Mouse (Mus musculus) mesoderm, embryonic 11.5 days (tissue): ENCODE measurements around the gene Nacc1.

ENCODE experiments used
- DNase-seq: peaks from one replicate; pipeline ENCODE4 v3.0.0-alpha.2; 2012; ENCODE audit warnings: low read depth, low spot score

Nacc1 gene

DNA sequence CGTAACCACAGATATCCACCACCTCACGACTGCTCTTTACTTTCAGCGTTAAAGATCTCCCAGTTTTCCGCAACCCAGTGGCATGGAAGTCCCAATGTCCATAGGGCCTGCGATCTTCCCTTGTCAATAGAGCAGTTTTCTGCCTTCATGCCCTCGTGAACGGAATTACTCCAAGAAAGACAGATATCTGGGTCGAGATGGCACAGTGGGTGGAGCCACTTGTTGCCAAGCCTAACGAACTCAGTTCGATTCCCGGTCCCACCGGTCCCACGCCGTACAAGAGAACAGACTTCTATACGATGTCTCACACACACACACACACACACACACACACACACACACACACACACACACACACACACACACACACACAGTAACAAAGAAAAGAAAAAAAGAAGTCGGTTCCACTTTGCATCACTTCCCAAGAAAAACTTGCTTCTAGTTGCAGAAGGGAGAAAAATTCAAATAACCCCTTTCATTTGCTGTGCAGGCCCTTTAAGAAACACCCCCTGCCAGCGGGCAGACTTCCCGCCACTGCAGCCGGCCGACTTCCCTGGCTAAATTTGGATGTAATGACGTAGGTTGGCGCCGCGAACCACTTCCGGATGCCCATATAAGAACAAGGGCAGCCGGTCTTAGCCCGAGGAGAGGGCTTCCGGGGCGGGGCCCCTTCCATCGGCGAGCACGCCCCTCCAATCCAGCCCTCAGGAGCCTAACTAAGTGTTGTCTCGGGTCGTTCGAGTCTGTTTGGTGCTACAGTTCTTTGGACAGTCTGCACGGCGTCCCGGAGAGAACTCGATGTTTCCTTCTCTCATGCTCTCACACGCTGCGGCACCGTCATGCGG lies 24.0 kb downstream of the Nacc1 start:
- peak; percentile 98 for DNase-seq

DNA sequence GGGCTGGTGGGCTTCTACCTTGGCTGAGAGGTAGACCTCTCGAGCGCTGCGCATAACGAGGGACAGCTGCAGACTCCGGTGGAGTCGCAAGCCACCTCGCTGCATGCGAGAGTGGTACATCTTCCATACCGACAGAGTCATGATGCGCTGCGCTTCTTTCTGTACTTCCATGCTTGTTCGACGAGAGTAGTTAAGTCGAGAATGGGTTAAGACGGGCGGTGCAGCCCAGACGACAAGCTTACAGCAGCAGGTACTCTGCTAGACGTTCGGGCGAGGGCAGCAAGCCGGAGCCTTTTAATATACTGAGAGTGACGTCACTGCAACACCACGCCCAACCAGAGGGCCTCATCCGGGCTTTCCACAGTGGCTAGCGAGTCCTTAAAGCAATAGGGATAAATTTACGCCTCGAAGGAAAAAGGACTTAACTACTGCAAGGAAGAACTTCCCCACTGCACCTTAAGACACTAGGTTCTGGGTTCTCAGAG lies 25.0 kb downstream of the Nacc1 start, which contains the start of gene Ier2:
Gene Ier2, minus strand, starts transcription at position 272 of the 485 bp plus-strand sequence.
- peak; percentile 95 for DNase-seq

DNA sequence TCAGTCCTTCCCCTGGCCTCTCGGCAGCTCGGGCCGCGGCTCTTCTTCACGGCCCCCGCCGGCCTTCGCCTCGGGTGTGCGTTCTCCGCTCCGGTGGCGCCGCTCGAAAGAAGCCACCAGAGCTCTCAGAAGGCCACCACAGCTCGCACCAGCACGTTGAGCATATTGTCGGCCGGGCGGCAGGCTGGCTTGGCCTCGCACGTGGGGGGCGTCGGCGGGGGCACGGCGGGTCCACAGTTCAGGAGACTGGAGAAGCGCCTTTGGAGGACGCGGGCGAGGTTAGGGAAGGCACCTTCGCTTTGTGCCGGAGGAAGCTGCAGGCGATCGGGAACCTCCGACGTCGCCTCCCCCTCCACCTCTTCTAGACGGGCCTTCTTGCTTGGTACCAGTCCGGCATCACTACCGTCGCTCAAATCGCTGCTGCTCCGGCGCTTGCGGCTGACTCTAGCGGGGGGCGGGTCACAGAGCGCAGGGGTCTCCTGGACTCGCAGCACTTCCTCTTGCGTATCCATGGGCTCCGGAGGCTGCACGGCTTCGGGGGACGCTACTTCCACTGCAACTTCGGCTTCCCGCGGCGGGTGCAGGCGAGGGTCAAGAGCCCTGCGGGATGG lies 25.6 kb downstream of the Nacc1 start:
- no peak for DNase-seq

DNA sequence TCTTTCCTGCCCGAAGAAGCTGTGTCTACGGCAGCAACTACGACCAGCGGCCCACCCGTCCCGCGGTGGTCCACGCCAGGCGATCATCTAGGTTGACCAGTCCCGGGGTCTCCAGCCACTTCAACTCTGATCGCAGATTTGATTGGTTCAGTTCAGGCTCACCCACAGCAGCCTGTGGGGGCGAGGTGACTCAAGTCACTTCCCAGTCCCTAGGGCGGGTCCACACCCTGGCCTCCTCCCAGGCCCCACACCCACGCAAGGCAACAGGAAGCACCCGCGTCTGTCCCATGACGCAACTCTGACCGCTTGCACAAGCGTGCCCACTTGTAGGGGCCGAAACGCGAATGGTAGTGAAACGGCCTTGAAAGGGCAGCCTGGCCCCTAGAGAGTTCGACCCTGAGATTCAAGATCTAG lies 26.2 kb downstream of the Nacc1 start:
- peak; percentile 70 for DNase-seq

DNA sequence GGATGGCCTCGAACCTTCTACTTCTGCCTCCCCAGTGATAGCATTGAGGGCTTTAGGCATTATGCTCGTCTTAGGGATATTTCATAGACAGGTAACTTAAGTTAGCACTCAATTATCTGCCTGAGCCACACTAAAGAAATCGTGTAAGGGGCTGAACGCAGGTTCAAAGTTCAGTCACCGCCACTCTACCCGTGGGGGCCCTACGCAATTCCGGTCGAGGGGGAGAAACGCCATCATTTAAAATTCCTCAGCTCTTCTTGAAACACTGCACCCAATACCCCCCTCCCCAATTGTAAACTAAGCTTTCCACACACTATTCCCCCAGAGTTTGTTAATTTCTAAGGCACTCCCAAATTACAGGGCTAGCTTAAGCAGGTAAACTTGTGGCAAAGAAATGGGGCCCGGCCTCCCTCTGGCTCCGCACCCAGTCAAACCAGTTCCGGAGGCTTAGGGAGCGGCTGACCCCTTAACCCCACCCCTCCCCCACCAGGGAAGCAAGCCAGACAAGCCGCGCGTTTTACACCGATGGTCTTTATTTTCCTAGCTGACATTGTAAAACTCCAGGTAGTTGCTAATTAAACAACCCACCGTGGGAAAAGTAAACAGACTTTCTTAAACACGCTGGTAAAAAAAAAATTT lies 26.7 kb downstream of the Nacc1 start:
- peak; percentile 78 for DNase-seq

DNA sequence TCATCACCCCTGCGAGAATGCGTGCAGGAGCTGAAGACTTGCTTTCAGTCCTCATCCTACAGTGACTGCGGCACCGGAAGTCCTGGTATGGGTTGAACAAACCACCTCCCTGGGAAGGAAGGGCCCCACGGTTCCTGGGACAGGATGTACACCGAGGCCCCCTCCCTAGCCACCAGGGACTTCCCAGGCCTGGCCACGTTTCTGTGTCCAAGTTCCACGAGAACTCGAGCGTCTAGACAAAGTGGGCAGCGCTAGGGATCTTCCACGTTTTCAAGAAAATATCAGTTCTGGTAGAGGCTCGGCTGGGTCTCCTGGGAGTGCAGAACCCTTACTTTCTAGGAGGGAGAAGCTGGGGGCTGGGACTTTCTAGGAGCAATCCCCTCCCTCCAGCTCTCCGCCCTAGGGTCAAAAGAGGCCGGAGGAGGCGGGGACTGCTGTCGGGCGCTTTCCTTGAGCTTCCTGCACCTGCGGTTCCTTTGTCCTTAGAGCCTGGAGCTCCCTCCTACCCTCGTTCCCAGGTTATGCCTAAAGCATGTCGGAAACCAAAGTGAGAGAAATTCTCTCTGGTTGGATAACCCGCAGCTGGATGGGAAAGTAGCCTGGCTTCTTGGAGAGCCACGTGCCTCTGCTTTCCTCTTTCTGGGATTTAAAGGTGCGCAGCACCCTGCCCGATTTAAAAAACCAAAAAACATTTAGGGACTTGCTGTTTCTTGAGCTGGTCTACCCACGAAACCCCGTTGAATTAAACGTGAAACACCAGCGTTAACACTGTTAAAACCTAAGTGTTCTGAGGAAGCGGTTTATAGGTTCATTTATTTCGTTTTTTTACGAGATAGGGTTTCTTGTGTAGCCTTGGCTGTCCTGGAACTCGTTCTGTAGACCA lies 27.5 kb downstream of the Nacc1 start:
- peak; percentile 82 for DNase-seq

DNA sequence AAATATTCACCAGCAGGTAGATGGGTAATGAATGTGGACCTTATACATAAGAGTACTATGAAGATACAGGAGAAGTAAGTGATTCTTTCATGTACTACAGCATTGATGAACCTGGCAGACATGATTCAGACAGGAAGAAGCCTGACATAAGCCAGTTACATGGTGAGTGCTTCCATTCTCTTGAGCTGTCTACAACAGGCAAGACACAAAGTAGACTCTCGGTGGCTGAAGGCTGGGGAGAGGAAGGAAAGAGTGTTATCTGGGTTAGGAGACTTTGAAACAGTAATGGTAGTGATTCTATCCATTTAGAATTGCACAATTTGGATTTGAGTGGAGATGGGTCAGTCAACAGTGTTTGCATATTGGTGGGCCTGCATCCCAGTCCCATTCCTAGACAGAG lies 28.7 kb downstream of the Nacc1 start:
- DNase-seq = no peak

DNA sequence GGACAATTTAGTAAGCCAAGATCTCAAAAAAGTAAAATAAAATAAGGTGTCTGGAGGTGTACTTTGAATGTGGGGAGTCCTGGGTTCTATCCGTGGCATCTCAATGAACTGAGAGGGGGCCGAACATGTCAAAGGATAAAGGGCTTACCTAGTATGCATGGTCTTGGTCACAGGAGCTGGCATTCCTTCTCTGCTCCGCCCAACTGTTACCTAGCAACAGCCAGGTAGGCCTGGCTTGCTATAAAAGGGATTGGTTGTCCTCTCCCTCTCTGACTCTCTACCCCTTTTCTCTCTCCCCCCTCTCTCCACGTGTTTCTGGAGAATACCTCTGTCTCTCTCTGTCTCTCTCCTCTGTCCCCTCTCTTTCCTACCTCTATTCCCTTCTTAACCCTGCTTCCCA lies 30.0 kb downstream of the Nacc1 start:
- DNase-seq = no peak

DNA sequence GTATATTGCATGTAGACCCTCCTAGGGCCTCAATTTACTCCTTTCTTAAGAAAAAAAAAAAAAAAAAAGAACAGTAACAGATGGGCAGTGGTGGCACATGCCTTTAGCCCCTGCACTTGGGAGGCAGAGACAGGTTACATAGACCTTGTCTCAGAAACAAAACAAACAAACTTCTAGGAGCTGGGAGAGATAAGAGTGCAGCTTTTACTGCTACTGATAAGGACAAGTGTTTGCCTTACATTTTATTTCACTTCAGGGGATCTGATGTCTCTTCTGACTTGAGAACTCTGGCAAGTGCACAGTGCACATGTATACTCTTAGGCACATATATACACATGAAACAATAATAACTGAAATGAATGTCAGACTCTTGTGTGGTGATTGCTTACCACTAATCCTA lies 30.5 kb downstream of the Nacc1 start:
- DNase-seq = no peak

DNA sequence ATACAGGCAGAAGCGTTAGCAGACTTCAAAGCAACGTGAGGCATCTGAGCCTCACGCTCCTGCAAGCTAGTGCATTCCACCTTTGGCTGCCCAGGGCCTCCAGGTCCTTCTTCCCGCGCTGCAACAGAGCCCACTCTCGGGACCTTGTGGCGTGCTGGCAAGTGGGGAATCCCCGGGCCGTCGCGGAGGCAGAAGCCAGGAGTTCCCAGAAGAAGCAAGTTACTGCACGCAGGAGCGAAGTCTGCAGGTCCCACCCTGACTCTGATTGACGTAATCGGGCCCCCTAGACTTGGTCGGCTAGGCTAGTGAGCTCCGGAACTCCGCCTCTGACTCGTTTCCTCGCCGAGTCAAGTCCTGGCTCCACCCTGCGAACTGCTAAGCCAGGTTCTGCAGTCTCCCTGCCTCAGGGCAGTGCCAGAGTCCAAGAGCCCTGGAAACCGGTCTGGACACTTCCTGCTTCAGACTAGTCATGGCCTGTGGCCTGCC lies 31.0 kb downstream of the Nacc1 start:
- peak; percentile 80 for DNase-seq

DNA sequence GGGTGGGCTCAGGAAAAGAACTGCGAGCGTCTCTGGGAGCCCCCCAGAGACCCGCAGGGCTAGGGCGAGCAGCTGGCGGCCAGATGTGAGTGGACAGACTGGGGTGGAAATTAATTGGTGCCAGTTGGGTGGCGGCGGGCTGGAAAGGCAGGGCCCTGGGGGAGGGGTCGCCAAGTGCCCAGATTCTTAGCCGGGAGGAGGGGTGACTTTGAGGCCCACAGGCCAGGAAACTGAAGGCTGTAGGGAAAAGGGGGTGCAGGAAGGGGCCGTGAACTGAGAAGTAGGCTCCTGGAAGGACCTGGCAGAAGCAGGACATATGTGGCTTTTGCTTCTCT lies 31.5 kb downstream of the Nacc1 start:
- peak; percentile 92 for DNase-seq

DNA sequence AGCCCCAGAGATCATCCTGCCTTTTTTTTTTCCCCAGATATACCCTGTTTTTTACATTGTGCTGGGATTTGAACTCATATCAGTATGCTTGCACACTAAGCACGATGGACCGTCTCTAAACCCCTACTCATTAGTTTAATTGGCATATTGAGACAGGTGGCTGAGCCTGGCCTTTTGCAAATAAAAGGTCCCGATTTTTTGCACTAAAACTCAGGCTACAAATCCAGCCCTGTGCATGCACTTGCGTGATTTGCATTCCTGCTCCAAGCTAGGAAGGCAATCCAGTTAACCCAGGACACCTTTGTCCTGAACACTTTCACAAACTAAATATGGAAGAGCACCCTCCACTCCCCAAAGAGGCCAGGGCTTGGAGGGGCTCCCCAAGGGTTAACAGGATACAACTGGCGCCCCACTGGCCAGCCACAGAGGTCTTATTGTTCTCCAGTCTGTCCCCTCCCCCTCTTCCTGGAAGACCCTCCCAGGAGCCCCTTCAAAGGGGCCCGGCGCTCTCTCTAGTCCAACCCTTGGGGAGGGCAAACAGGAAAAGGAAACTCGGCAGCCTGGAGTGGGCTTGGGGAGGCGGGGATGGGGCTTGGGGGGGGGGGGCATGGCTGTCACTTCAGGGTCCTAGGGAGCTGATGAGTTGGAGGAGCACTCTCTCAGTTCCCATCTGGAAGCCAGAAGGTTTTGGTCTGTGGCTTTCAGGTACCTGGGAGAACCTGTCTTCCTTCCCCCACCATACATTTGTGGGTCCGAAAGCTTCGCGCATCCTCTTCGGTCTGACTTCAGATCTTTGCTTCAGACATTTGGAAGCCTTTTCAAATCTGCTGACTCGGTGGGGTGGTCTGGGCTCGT lies 32.1 kb downstream of the Nacc1 start:
- peak; percentile 92 for DNase-seq

DNA sequence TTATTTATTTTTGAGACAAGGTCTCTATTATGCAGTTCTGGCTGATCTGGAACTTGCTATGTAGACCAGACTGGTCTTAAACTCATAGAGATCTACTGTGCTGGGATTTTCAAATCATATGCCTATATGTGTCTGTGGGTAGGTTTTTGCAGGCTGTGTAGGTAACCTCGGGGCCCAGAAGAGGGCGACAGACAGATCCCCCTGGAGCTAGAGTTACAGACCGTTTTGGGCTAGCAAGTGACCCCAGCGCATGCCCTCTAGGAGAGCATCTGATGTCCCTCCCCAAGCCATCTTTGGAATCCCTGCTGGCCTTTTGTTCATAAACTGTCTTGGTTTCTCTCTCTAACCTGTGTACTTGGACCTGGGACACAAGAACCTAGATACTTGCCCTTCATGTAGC lies 33.1 kb downstream of the Nacc1 start:
- no peak for DNase-seq

DNA sequence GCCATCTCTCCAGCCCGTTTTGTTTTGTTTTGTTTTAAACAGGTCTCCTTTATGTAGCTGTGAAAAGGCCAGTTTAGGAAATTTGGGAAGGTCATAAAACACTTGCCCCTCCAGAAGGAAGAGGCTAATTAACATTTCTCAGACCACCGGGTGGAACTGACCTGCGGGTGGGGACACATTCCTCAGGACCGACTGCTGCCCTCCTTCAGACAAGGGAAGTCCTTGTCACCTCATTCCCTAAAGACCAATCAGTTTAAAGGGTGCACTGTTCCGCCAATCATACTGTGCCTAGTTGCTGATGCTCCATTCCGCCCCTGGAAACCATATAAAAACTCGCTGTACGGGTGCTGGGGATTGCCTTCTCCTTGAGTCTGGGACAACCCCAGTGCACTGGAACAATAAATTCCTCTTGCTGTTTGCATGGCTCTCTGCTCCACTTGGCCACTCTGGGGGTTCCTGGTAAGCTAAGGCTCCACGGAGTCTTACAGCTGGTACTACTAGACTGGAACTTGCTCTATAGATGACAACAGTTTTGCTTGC lies 34.5 kb downstream of the Nacc1 start:
- no peak for DNase-seq

DNA sequence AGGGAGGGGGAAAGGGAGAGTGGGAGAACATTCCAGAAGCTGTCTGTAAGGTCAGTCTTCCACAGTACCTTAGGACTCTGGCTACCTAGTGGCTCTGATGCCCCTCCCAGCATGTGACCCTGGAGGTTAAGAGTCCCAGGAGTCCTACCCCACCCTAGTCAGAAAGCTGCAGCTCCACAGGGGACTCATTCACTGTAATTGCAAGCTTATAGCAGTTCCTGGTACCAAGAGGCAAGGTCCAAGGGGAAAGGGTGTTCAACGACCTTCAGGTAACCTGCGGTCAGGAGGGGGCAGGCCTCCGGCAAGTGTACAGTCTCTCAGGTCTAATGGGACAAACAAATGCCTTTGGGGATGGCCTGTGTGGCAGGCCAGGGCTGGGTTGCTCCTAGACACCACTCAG lies 37.4 kb downstream of the Nacc1 start:
- DNase-seq = no peak

DNA sequence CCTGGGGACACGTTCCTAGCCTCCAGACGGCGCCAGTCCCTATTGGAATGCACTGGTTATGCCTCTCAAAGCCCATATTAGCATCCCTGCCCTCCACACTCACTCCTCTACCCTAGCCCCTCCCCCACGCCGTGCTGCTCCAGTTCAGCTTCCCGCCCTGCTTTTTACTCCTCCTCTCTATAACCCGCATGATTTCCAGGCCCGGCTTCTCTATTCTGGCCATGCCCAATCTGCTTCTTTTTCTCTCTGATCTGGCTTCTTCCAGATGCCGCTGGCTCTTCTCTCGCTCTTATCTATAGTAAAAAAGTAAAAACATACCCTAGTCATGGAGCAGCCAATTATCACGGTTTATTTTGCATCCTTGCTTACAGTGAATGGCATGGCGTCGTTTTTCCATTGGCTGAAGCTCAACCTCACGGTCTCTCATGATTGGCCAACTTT lies 40.2 kb downstream of the Nacc1 start:
- DNase-seq = peak; percentile 74

DNA sequence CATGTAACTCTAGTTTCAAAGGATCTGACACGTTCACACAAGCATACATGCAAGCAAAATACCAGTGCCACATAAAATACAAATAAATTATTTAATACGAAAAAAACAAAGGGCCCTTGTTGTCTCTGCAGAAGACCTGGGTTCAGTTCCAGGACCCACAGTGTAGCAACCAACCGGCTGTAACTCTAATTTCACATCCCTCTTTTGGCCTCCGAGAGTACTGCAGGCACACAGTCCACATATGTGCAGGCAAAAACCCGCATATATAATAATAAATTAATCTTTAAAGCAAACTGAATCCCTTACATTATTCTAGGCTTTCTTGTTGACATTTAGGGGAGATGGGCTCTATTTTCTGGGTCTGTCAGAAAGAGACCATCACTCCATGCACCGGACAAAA lies 40.9 kb downstream of the Nacc1 start:
- no peak for DNase-seq

DNA sequence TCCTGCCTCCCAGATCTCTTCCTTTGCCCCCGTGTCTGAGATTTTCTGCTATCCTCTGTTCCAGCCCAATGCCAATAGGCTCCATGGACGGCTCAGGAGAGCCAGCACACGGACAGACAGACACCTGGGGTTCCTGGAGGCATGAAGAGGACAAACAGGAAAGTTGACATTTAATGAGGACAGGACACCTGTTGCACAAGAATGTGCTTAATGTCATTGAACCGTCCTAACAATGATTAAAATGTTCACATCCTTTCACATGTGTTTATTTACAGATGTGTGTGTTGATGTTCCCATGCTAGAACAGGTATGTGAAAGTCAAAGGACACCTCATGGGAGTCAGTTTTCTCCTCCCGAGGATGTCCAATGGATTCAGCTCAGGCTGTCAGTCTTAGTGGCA lies 44.6 kb downstream of the Nacc1 start:
- no peak for DNase-seq

DNA sequence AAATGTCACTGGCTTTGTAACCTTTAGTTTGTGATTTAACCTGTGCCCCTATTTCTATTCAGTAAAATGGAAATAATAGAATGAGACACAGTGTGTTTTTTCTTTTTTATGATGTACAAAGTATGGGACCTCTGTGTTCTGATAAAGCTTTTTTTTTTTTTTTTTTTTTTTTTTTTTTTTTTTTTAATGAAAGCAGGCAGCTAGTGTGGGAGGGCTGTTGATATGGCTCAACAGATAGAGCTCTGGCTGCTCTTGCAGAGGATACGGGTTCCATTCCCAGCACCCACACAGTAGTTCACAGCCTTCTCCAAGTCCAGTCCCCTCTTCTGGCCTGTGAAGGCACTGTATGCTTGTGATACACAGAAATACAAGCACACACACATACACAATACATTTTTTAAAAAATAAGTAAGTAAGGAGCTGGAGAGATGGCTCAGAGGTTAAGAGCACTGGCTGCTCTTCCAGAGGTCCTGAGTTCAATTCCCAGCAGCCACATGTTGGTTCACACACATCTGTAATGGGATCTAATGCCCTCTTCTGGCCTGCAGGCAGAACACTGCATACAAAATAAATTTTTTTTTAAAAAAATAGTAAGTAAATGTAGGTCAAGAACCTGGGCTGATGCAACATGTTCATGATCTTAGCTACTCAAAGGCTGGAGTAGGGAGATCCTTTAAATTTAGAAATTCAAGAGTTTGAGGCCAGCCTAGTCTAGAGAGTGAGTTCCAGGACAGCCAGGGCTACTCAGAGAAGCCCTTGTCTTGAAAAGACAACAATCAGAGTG lies 45.9 kb downstream of the Nacc1 start:
- DNase-seq = no peak
